Mouse (Mus musculus) myocyte (in vitro differentiated cells): ENCODE results near the gene Olfr193. TPM values are rescaled to one million over a fixed set of nuclear protein-coding genes. Genes with fewer than 3 reads are reported as not detected.
"Not testable (repeated sequence)": the region's sequence is repeated elsewhere in the genome, so short reads cannot be mapped to it uniquely, and the experiment has no call there.

Experiments
- H3K27me3 ChIP-seq: one replicate; pipeline ENCODE4 v1.6.1; 2011; ENCODE audit not compliant: control insufficient read depth, insufficient read depth, insufficient read length
- H3K36me3 ChIP-seq: one replicate; pipeline ENCODE4 v1.6.1; 2011; ENCODE audit not compliant: control insufficient read depth, insufficient read depth
- H3K4me2 ChIP-seq: one replicate; pipeline ENCODE4 v1.6.1; 2011; ENCODE audit warnings: low read depth, control low read depth
- H3K4me3 ChIP-seq: one replicate; pipeline ENCODE4 v1.5.1; 2011; ENCODE audit warnings: mild to moderate bottlenecking, control low read depth, moderate library complexity
- H3K79me2 ChIP-seq: one replicate; pipeline ENCODE4 v1.6.1; 2011; ENCODE audit not compliant: control insufficient read depth, insufficient read depth
- H3ac ChIP-seq: one replicate; pipeline ENCODE4 v1.6.1; 2011; ENCODE audit not compliant: control insufficient read depth, insufficient read length
- CEBPB ChIP-seq: IDR thresholded peaks from 2 replicates; pipeline ENCODE4 v1.6.1; 2011; ENCODE audit warnings: mild to moderate bottlenecking, moderate library complexity; ENCODE audit not compliant: poor library complexity, insufficient read depth, severe bottlenecking
- E2F4 ChIP-seq: IDR thresholded peaks from one replicate; pipeline ENCODE4 v1.6.1; 2011; ENCODE audit warnings: mild to moderate bottlenecking, control low read depth, moderate library complexity; ENCODE audit not compliant: insufficient read depth
- MAX ChIP-seq: IDR thresholded peaks from one replicate; pipeline ENCODE4 v1.6.1; 2011; ENCODE audit warnings: low read depth, mild to moderate bottlenecking, control low read depth
- MYOD1 ChIP-seq, 3 experiments: IDR thresholded peaks; one replicate each; pipeline ENCODE4 v1.6.1; 2011; ENCODE audit warnings: control low read depth in 2 of 3, low read depth in 2 of 3, mild to moderate bottlenecking in 2 of 3, moderate library complexity in 1 of 3; ENCODE audit not compliant: insufficient read length in 2 of 3, control insufficient read depth in 1 of 3
- MYOG ChIP-seq, 3 experiments: IDR thresholded peaks; one replicate each; pipeline ENCODE4 v1.6.1; 2011; ENCODE audit warnings: control low read depth in 2 of 3, low read depth in 2 of 3, mild to moderate bottlenecking in 2 of 3; ENCODE audit not compliant: insufficient read length in 2 of 3, control insufficient read depth in 1 of 3, insufficient read depth in 1 of 3
- POLR2A ChIP-seq: IDR thresholded peaks from one replicate; pipeline ENCODE4 v1.6.1; 2011; ENCODE audit warnings: low read depth, mild to moderate bottlenecking, control low read depth, moderate library complexity; ENCODE audit not compliant: insufficient read length
- POLR2AphosphoS2 ChIP-seq: IDR thresholded peaks from one replicate; pipeline ENCODE4 v1.6.1; 2011; ENCODE audit warnings: low read depth, control low read depth; ENCODE audit not compliant: insufficient read length
- REST ChIP-seq: IDR thresholded peaks from one replicate; pipeline ENCODE4 v1.6.1; 2011; ENCODE audit warnings: mild to moderate bottlenecking, control low read depth, moderate library complexity; ENCODE audit not compliant: insufficient read depth, insufficient read length
- SRF ChIP-seq: IDR thresholded peaks from one replicate; pipeline ENCODE4 v1.6.1; 2011; ENCODE audit warnings: low read depth; ENCODE audit not compliant: control insufficient read depth, insufficient read length
- TCF12 ChIP-seq: IDR thresholded peaks from one replicate; pipeline ENCODE4 v1.6.1; 2011; ENCODE audit warnings: mild to moderate bottlenecking, control low read depth; ENCODE audit not compliant: poor library complexity, insufficient read depth, severe bottlenecking
- TCF3 ChIP-seq: IDR thresholded peaks from one replicate; pipeline ENCODE4 v1.6.1; 2011; ENCODE audit warnings: low read depth, control low read depth; ENCODE audit not compliant: insufficient read length
- USF1 ChIP-seq: IDR thresholded peaks from one replicate; pipeline ENCODE4 v1.6.1; 2011; ENCODE audit warnings: low read depth, mild to moderate bottlenecking, control low read depth, moderate library complexity
- polyA plus RNA-seq: library from polyadenylated mRNA; unstranded; fragments of >200 nt; fragmentation: generic; extraction: Trizol; gene quantifications from one replicate; pipeline ENCODE4 v1.2.1, GENCODE M21; 2012; ENCODE audit warnings: missing spikeins

Olfr193 gene
- polyA plus RNA-seq, 1 experiment: not detected

GRCm38 (mm10) chr16:59071755-59072154 is 39.9 kb downstream of the Olfr193 start:
- Histone ChIP-seq H3ac (no peak overlapping the region), H3K79me2 (no peaks in the 10 kb centered on the region), H3K36me3 (no peaks in the 10 kb centered on the region), H3K4me2 (no peak overlapping the region), H3K4me3 (no peak overlapping the region), H3K27me3 (no peaks in the 10 kb centered on the region)
- no peak for TF ChIP-seq SRF
- TF ChIP-seq MYOD1 (IDR thresholded peaks at IDR 0.05; ENCODE audit: control insufficient read depth in 1 of 3, insufficient read length in 2 of 3, low read depth in 2 of 3): no peak
- no peak for TF ChIP-seq POLR2A
- no peak for TF ChIP-seq CEBPB
- no peak for TF ChIP-seq REST
- no peak for TF ChIP-seq MYOG (IDR thresholded peaks at IDR 0.05; ENCODE audit: control insufficient read depth in 1 of 3, insufficient read depth in 1 of 3, insufficient read length in 2 of 3, low read depth in 2 of 3)
- TF ChIP-seq USF1: no peak
- TF ChIP-seq TCF12: no peak
- no peak for TF ChIP-seq TCF3
- no peak for TF ChIP-seq E2F4
- no peak for TF ChIP-seq MAX
- no peak for TF ChIP-seq POLR2AphosphoS2

- not testable (repeated sequence) for H3K4me2 ChIP-seq, H3K27me3 ChIP-seq, H3K79me2 ChIP-seq, H3K4me3 ChIP-seq, H3K36me3 ChIP-seq, H3ac ChIP-seq
These were observed 49.3 kb downstream of the Olfr193 start for GRCm38 (mm10) chr16:59062411-59062810.

Other genes with a start within 250 kb of the Olfr193 start
- gene Olfr177, start 237.1 kb downstream of the Olfr193 start, polyA plus RNA-seq: not detected
- gene Olfr178, start 219.8 kb downstream of the Olfr193 start, polyA plus RNA-seq: not detected
- gene Olfr181, start 183.1 kb downstream of the Olfr193 start, polyA plus RNA-seq: not detected
- not detected for gene Olfr180, start 182.5 kb downstream of the Olfr193 start, polyA plus RNA-seq
- gene Olfr183, start 116.5 kb downstream of the Olfr193 start, polyA plus RNA-seq: not detected
- not detected for gene Olfr186, start 81.6 kb downstream of the Olfr193 start, polyA plus RNA-seq
- gene Olfr187, start 72.1 kb downstream of the Olfr193 start, polyA plus RNA-seq: not detected
- gene Olfr190, start 33.9 kb downstream of the Olfr193 start, polyA plus RNA-seq: not detected
- not detected for gene Olfr191, start 22.1 kb downstream of the Olfr193 start, polyA plus RNA-seq
- not detected for gene Olfr194, start 9.2 kb upstream of the Olfr193 start, polyA plus RNA-seq
- not detected for gene Olfr195, start 35.2 kb upstream of the Olfr193 start, polyA plus RNA-seq
- not detected for gene Olfr196, start 58.6 kb upstream of the Olfr193 start, polyA plus RNA-seq
- not detected for gene Olfr198, start 91.7 kb upstream of the Olfr193 start, polyA plus RNA-seq
- gene Olfr199, start 107.9 kb upstream of the Olfr193 start, polyA plus RNA-seq: not detected
- gene Olfr201, start 160.8 kb upstream of the Olfr193 start, polyA plus RNA-seq: not detected
- gene Olfr202, start 174.9 kb upstream of the Olfr193 start, polyA plus RNA-seq: not detected
- gene Olfr203, start 187.0 kb upstream of the Olfr193 start, polyA plus RNA-seq: not detected
- not detected for gene Olfr204, start 206.4 kb upstream of the Olfr193 start, polyA plus RNA-seq
- gene Olfr205, start 219.3 kb upstream of the Olfr193 start, polyA plus RNA-seq: not detected
- gene Olfr206, start 237.4 kb upstream of the Olfr193 start, polyA plus RNA-seq: not detected